Mouse (Mus musculus) heart, postnatal 0 days (tissue): ENCODE measurements around the gene Agap1. TPM values are rescaled to one million over a fixed set of nuclear protein-coding genes. Genes with fewer than 3 reads are reported as not detected.

Source experiments
- ATAC-seq: fragments of 200-750 bp; cut with Nextera tagmentation; 2 replicates; pipeline ENCODE4 v1.8.0; 2017; ENCODE audit warnings: low read depth, moderate number of reproducible peaks, moderate library complexity; ENCODE audit not compliant: insufficient read depth
- DNase-seq: peaks from one replicate; pipeline ENCODE4 v3.0.0-alpha.2; 2016; ENCODE audit warnings: low spot score
- H3K27ac ChIP-seq: fragments of 300-500 bp; sonication (generic); 2 replicates; pipeline ENCODE4 v1.5.1; 2014; ENCODE audit warnings: low read depth, mild to moderate bottlenecking
- H3K27me3 ChIP-seq: fragments of 300-500 bp; sonication (generic); 2 replicates; pipeline ENCODE4 v1.6.1; 2014; ENCODE audit warnings: low read length, mixed read lengths; ENCODE audit not compliant: control insufficient read depth, insufficient read depth
- H3K36me3 ChIP-seq: fragments of 300-500 bp; sonication (generic); replicated peaks from 2 replicates; pipeline ENCODE4 v1.6.1; 2014; ENCODE audit warnings: low read length, mixed read lengths; ENCODE audit not compliant: control insufficient read depth, insufficient read depth
- H3K4me1 ChIP-seq: fragments of 300-500 bp; sonication (generic); 2 replicates; pipeline ENCODE4 v1.6.1; 2014; ENCODE audit warnings: antibody characterized with exemption; ENCODE audit not compliant: control insufficient read depth, insufficient read depth
- H3K4me2 ChIP-seq: fragments of 300-500 bp; sonication (generic); 2 replicates; pipeline ENCODE4 v1.6.1; 2014; ENCODE audit warnings: low read depth, mild to moderate bottlenecking, low read length, moderate library complexity
- H3K4me3 ChIP-seq: fragments of 300-500 bp; sonication (generic); 2 replicates; pipeline ENCODE4 v1.5.1; 2014; ENCODE audit warnings: low read depth, low read length
- H3K9ac ChIP-seq: fragments of 300-500 bp; sonication (generic); replicated peaks from 2 replicates; pipeline ENCODE4 v1.6.1; 2014; ENCODE audit warnings: low read depth, low read length, mixed read lengths
- H3K9me3 ChIP-seq: fragments of 300-500 bp; sonication (generic); replicated peaks from 2 replicates; pipeline ENCODE4 v1.6.1; 2016; ENCODE audit warnings: low read length; ENCODE audit not compliant: control insufficient read depth
- CTCF ChIP-seq: IDR thresholded peaks from 2 replicates; pipeline ENCODE4 v1.5.1; 2016; ENCODE audit warnings: antibody characterized with exemption, control low read depth, low read depth
- EP300 ChIP-seq: IDR thresholded peaks from 2 replicates; pipeline ENCODE4 v1.6.1; 2016; ENCODE audit warnings: antibody characterized with exemption, low read depth
- WGBS: fragments of 180-500 bp; shearing (Covaris S2); extraction: QIAGEN DNeasy Blood & Tissue Kit; methylation state at CpG from one replicate; pipeline ENCODE4 v1.1.7; 2014; 5-methylcytosine and 5-hydroxymethylcytosine counted together
- polyA plus RNA-seq: library from polyadenylated mRNA; unstranded; fragments of >200 nt; fragmentation: Nextera tagmentation; extraction: Ambion mirVana; gene quantifications from 2 replicates; pipeline ENCODE4 v1.2.1, GENCODE M21; 2015
- total RNA-seq: library from RNA; depleted of rRNA; stranded (reverse); fragments of >200 nt; gene quantifications from 2 replicates; pipeline ENCODE4 v1.2.3, GENCODE M21; 2014; ENCODE audit warnings: low replicate concordance

Gene Agap1
- total and polyA plus RNA-seq, 2 experiments from 2014 or later, result 6.1 to 21.0 TPM

DNA sequence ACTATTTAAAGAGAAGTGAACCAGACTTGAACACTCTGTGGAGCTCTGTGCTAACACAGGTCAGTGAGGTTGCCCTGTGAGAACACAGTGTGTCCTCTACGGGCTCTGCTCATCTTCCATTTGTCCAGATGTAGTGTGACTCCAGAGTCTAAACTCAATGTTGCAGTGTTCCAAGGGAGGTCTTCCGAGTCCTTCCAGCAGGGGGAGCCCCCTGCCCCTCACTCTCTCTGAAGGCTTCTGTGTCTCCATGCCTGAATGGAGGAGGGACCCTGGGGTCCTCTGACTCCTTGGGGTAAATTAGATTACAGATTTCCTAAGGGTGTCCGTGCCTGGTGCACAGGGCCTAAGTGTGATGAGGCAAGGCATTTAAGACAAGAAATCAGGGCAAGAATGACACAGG lies 302.9 kb downstream of the Agap1 start:
- TF ChIP-seq EP300 (no peak), CTCF (peak; percentile 40)
- 62% methylated on average over 3 of the region's 3 CpGs for WGBS
- H3K4me3 ChIP-seq, result no peak overlapping the region
- DNase-seq (no peak), ATAC-seq (no peak)
- H3K9me3 ChIP-seq, result no peaks in the 10 kb centered on the region
- no peak overlapping the region for H3K9ac ChIP-seq
- 0 out of 2 replicates have a peak, but pooled peaks cover 5% of the 10 kb centered on the region for H3K36me3 ChIP-seq
- H3K27me3 ChIP-seq, result no peaks in the 10 kb centered on the region
- H3K27ac ChIP-seq, result no peak overlapping the region
- H3K4me2 ChIP-seq, result no peak overlapping the region
- H3K4me1 ChIP-seq, result no peaks in the 10 kb centered on the region

DNA sequence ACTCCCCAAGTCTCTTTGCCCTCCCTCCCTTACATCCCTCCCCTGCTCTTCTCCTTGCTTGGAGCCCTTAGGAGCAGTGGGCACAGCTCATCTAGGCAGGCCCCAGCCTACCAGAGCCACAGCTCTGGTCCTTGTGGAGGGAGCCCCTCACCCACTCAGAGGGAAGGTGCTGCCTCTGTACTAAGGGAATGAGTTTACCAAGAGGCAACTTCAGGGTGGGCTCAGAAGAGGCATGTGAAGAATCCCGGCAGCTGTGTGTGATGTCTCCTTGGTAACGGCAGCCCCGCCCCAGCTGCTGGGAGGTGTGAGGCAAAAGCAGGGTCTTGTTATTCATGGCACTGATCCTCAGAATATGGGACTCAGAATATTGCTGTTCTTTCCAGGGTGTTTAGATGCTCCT lies 309.3 kb downstream of the Agap1 start:
- no peak overlapping the region for H3K4me2 ChIP-seq
- H3K27me3 ChIP-seq, result no peaks in the 10 kb centered on the region
- no peak for DNase-seq
- 0 out of 2 replicates have a peak, but pooled peaks cover 7% of the 10 kb centered on the region for H3K36me3 ChIP-seq
- H3K9me3 ChIP-seq, result no peaks in the 10 kb centered on the region
- TF ChIP-seq EP300 (no peak), CTCF (no peak)
- no peak overlapping the region for H3K4me3 ChIP-seq
- no peak overlapping the region for H3K27ac ChIP-seq
- 39% methylated on average over 3 of the region's 3 CpGs for WGBS
- ATAC-seq, result no peak
- no peak overlapping the region for H3K9ac ChIP-seq
- H3K4me1 ChIP-seq, result no peaks in the 10 kb centered on the region

DNA sequence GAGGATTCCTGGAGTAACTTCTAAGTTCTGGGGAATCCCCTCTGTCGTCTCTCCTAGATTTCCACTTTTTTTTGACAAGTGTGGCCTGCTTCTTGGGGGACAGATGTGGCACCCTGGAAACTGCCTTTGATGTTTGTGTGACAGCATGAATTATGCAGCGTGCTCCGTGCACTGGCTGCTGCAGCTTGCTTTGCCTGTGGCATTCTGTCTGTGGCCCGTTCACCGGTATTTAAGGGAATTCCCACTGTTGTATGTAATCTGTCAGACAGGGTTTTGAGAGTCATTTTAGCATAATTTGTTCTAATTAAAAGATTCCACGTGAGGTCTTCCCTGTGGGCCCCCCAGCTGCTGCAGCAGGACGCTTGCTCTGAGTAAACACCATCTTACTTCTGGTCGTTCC lies 312.3 kb downstream of the Agap1 start:
- Histone ChIP-seq H3K9ac (no peak overlapping the region), H3K27ac (no peak overlapping the region), H3K4me2 (no peak overlapping the region), H3K4me1 (no peaks in the 10 kb centered on the region), H3K9me3 (no peaks in the 10 kb centered on the region), H3K36me3 (0 out of 2 replicates have a peak, but pooled peaks cover 7% of the 10 kb centered on the region), H3K27me3 (no peaks in the 10 kb centered on the region), H3K4me3 (no peak overlapping the region)
- ATAC-seq, result no peak
- no peak for DNase-seq
- WGBS, result 80% methylated on average over 8 of the region's 8 CpGs
- no peak for TF ChIP-seq EP300
- no peak for TF ChIP-seq CTCF

DNA sequence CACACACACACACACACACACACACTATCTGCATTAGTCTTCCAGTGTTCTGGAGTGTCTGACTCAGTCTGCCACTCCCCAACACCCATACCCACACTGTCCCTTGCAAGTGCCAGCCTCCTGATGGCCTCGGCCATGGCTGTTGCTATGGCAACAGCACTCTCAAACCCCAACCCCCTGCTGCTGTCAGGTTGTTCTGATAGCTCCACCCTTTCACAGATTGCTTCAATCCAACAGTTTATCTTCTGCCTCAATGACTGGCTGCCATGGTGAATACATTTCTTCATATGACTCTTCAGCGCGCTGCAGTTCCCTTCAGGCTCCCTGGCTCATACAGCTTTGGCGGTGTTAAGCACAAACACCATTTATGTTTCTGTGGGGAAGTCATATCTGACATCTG lies 315.0 kb downstream of the Agap1 start:
- 89% methylated on average over 4 of the region's 4 CpGs for WGBS

DNA sequence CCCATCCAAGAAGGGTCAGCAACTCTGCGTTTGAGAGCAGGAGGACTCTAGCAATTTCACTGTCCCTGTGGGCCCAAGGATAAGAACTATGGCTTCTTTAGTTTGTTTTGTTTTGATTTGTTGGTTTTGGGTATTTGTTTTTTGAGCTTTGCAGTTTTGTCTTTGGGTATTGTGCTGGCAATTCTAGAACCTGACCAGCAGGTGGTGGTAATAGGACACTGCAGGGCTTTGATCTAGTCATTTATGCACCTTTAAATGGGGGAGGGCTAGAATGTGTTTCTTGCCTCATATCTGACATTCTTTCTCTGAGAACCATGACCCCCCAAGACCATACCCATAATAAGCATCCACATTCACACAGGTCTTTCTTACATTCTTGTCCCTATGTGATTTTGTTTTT lies 315.7 kb downstream of the Agap1 start:
- peak; percentile 29 for TF ChIP-seq CTCF
- no peak for TF ChIP-seq EP300
- Histone ChIP-seq H3K9me3 (no peaks in the 10 kb centered on the region), H3K4me2 (no peak overlapping the region), H3K36me3 (0 out of 2 replicates have a peak, but pooled peaks cover 4% of the 10 kb centered on the region), H3K4me3 (no peak overlapping the region), H3K9ac (no peak overlapping the region), H3K4me1 (no peaks in the 10 kb centered on the region), H3K27ac (no peak overlapping the region), H3K27me3 (no peaks in the 10 kb centered on the region)
- DNase-seq (no peak), ATAC-seq (no peak)
- WGBS, result 78% methylated on average over 1 of the region's 1 CpGs

More for the DNA sequence above, 315.0 kb downstream of the Agap1 start:
- H3K4me2 ChIP-seq, result no peak overlapping the region
- H3K27ac ChIP-seq, result no peak overlapping the region
- H3K4me1 ChIP-seq, result no peaks in the 10 kb centered on the region
- H3K4me3 ChIP-seq, result no peak overlapping the region
- TF ChIP-seq CTCF, result no peak
- no peak for TF ChIP-seq EP300
- no peaks in the 10 kb centered on the region for H3K27me3 ChIP-seq
- no peak overlapping the region for H3K9ac ChIP-seq
- no peak for DNase-seq
- no peaks in the 10 kb centered on the region for H3K9me3 ChIP-seq
- ATAC-seq, result no peak
- H3K36me3 ChIP-seq, result no peaks in the 10 kb centered on the region

DNA sequence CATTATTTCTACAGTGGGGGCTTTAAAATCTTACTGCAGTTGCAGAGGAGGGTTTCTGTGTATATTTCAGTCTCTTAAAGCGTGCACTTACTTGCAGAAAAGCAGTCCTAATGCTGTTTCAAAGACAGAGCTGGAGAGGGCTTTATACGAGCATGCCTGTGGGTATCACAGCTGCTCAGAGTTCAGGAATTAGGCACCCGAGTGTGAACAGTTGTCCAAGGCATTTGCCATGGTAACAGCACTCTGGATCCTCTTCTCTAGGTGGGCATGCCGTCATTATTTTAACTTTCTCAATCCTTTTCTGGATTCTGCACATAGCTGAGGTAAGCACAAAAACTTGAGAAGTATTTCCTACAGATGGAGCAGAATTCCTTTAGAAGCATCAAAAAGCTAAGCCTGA lies 321.1 kb downstream of the Agap1 start:
- Histone ChIP-seq H3K27ac (no peak overlapping the region), H3K4me1 (no peaks in the 10 kb centered on the region), H3K4me3 (no peak overlapping the region), H3K9ac (no peak overlapping the region), H3K36me3 (0 out of 2 replicates have a peak, but pooled peaks cover 4% of the 10 kb centered on the region), H3K9me3 (no peaks in the 10 kb centered on the region), H3K27me3 (no peaks in the 10 kb centered on the region), H3K4me2 (no peak overlapping the region)
- DNase-seq, result no peak
- WGBS, result 70% methylated on average over 4 of the region's 4 CpGs
- TF ChIP-seq EP300, result no peak
- TF ChIP-seq CTCF, result no peak
- ATAC-seq, result no peak
